Comparison of ENCODE assay signal across 9 mouse cellular contexts in genomic region chr2:157074772-157075171, GRCm38 (mm10). TPM values are rescaled to one million over a fixed set of nuclear protein-coding genes. Genes with fewer than 3 reads are reported as not detected.
DNase-seq lines count a peak whose midpoint lies in the region; ATAC-seq lines count a peak whose summit lies in the region.
"Had no signal": no experiment of that assay in that cellular context is flagged by ENCODE, and none has a peak within 500 bp of the region (broad histone marks: within the 10 kb centered on the region; RNA-seq: fewer than 3 reads in every experiment).

No protein-coding gene starts in this region.

- ATAC-seq in forebrain, embryonic 13.5 days = no peak
- ATAC-seq in lung, embryonic 16.5 days (ENCODE audit: low read depth) = no peak
- no peak for ATAC-seq in activated CD4-positive, CD25-positive, alpha-beta regulatory T cell, adult 4 months

- peak overlapping the region; percentile 100 for H3K4me2 ChIP-seq in forebrain, embryonic 13.5 days
- peak overlapping the region; percentile 65 for H3K4me2 ChIP-seq in lung, embryonic 16.5 days (ENCODE audit: low read depth, low read length)

- H3K9me3 ChIP-seq in forebrain, embryonic 13.5 days (replicated peaks) = no peaks in the 10 kb centered on the region
- H3K9me3 ChIP-seq in lung, embryonic 16.5 days (ENCODE audit: control insufficient read depth, low read length) = no peaks in the 10 kb centered on the region

- WGBS in forebrain, embryonic 13.5 days = 59% methylated on average over 5 of the region's 5 CpGs
- 34% methylated on average over 5 of the region's 5 CpGs for WGBS in lung, embryonic 16.5 days

- peak; percentile 25 to 48 for DNase-seq in heart, adult 18-20 months
- no peak for DNase-seq in heart, adult 8-10 months (ENCODE audit: low spot score)
- DNase-seq in spleen, postnatal 14 days (ENCODE audit: low spot score in 2 of 2) = no peak
- DNase-seq in right cerebral cortex, adult 18-20 months = no peak

- H3K36me3 ChIP-seq in forebrain, embryonic 13.5 days (ENCODE audit: poor library complexity, severe bottlenecking) = peaks cover 23% of the 10 kb centered on the region
- H3K36me3 ChIP-seq in lung, embryonic 16.5 days (ENCODE audit: control insufficient read depth, insufficient read depth, low read length) = no peaks in the 10 kb centered on the region

- H3K4me1 ChIP-seq in brown adipose tissue, adult 24 weeks (ENCODE audit: control insufficient read depth, insufficient read depth, insufficient read length, low read length) = peaks cover 64% of the 10 kb centered on the region
- H3K4me1 ChIP-seq in forebrain, embryonic 13.5 days = peaks cover 83% of the 10 kb centered on the region
- H3K4me1 ChIP-seq in lung, embryonic 16.5 days (replicated peaks; ENCODE audit: control insufficient read depth, insufficient read depth, low read length) = peaks cover 76% of the 10 kb centered on the region

- H3K9ac ChIP-seq in forebrain, embryonic 13.5 days = 0 out of 2 replicates have a peak overlapping the region, but pooled peaks have one; percentile 14
- H3K9ac ChIP-seq in lung, embryonic 16.5 days (ENCODE audit: low read length) = no peak overlapping the region

- peak overlapping the region; percentile 48 for H3K27ac ChIP-seq in brown adipose tissue, adult 24 weeks (replicated peaks; ENCODE audit: low read depth, low read length)
- H3K27ac ChIP-seq in forebrain, embryonic 13.5 days = peak overlapping the region; percentile 41; the same call in 1 of the 2 replicates
- H3K27ac ChIP-seq in lung, embryonic 16.5 days (ENCODE audit: low read length) = peak overlapping the region; percentile 82

- H3K27me3 ChIP-seq in forebrain, embryonic 13.5 days = no peaks in the 10 kb centered on the region
- H3K27me3 ChIP-seq in lung, embryonic 16.5 days (ENCODE audit: control insufficient read depth, insufficient read depth, low read depth, low read length) = no peaks in the 10 kb centered on the region

- 0 out of 2 replicates have a peak overlapping the region, but pooled peaks have one; percentile 6 for H3K4me3 ChIP-seq in brown adipose tissue, adult 24 weeks (ENCODE audit: insufficient read depth, low read depth, low read length)
- peak overlapping the region; percentile 9; the same call in 1 of the 2 replicates for H3K4me3 ChIP-seq in forebrain, embryonic 13.5 days
- peak overlapping the region; percentile 80 for H3K4me3 ChIP-seq in lung, embryonic 16.5 days (ENCODE audit: low read length)
- H3K4me3 ChIP-seq: erythroblast, embryonic 14.5 days had no signal

RNA-seq across cellular contexts. Expression of gene Soga1, which starts 4.3 kb away (rescaled TPM):
- total RNA-seq in heart, adult 18-20 months (2021) = 10 to 100 TPM; 10.4 to 11.0 TPM
- 10 to 100 TPM in 1 of 4 experiments, 1 to 10 TPM in 3; 8.7 to 11.1 (median 8.9) TPM for total RNA-seq in heart, adult 8-10 months (2022)
- 6.0 and 6.9 TPM in 2 replicates for polyA plus RNA-seq in brown adipose tissue, adult 24 weeks (2012; ENCODE audit: insufficient read depth, insufficient read length, missing spikeins)
- 4.8 and 5.1 TPM in 2 replicates for polyA plus RNA-seq in forebrain, embryonic 13.5 days (2015; fragmentation: Nextera tagmentation; extraction: Ambion mirVana)
- polyA plus RNA-seq in lung, embryonic 16.5 days (2015; fragmentation: Nextera tagmentation; extraction: Ambion mirVana) = 4.0 and 4.1 TPM in 2 replicates
- polyA plus RNA-seq in activated CD4-positive, CD25-positive, alpha-beta regulatory T cell, adult 4 months (2017; shearing (Covaris generic)) = under 1 TPM in 1 of 2 experiments, not detected in 1; 0.05 TPM

RNA-seq across cellular contexts. Expression of gene Tldc2, which starts 12.1 kb away (rescaled TPM):
- not detected for total RNA-seq in heart, adult 18-20 months (2021)
- total RNA-seq in heart, adult 8-10 months (2022) = not detected
- not detected in 2 replicates for polyA plus RNA-seq in brown adipose tissue, adult 24 weeks (2012; ENCODE audit: insufficient read depth, insufficient read length, missing spikeins)
- not detected in 2 replicates for polyA plus RNA-seq in forebrain, embryonic 13.5 days (2015; fragmentation: Nextera tagmentation; extraction: Ambion mirVana)
- polyA plus RNA-seq in lung, embryonic 16.5 days (2015; fragmentation: Nextera tagmentation; extraction: Ambion mirVana) = not detected in 2 replicates
- not detected for polyA plus RNA-seq in activated CD4-positive, CD25-positive, alpha-beta regulatory T cell, adult 4 months (2017; shearing (Covaris generic))
- polyA plus RNA-seq: erythroblast, embryonic 14.5 days had no signal

Comparison
In these comparisons a context has a peak if more than half of its experiments do, and no peak if none do; other contexts are left out.
1. DNase-seq: peak in heart, adult 18-20 months (2 of 2); none in heart, adult 8-10 months (single experiment), spleen, postnatal 14 days (0 of 2) and right cerebral cortex, adult 18-20 months (single experiment).
2. H3K4me3 ChIP-seq: peak in every context shown above with its lines; median percentile 80 in lung, embryonic 16.5 days; 9 in forebrain, embryonic 13.5 days; 6 in brown adipose tissue, adult 24 weeks.
3. Peak in every context shown above with its lines, with median percentiles within 50 percentile points of each other: H3K27ac ChIP-seq.